Mouse (Mus musculus) midbrain, postnatal 0 days (tissue): Measurements from ENCODE around the gene Knstrn. TPM values are rescaled to one million over a fixed set of nuclear protein-coding genes. Genes with fewer than 3 reads are reported as not detected.

Experiments used
- ATAC-seq: fragments of 200-750 bp; cut with Nextera tagmentation; 2 replicates; pipeline ENCODE4 v1.8.0; 2017; ENCODE audit warnings: moderate number of reproducible peaks, mild to moderate bottlenecking, moderate TSS enrichment, moderate library complexity; ENCODE audit not compliant: low FRiP score
- DNase-seq: peaks from one replicate; pipeline ENCODE4 v3.0.0-alpha.2; 2015; ENCODE audit warnings: low spot score
- H3K27ac ChIP-seq: fragments of 300-500 bp; sonication (generic); 2 replicates; pipeline ENCODE4 v1.5.1; 2014; ENCODE audit warnings: low read depth, mild to moderate bottlenecking, low read length, mixed read lengths
- H3K27me3 ChIP-seq: fragments of 300-500 bp; sonication (generic); 2 replicates; pipeline ENCODE4 v1.6.1; 2014; ENCODE audit warnings: low read length, control low read depth, mixed read lengths; ENCODE audit not compliant: insufficient read depth
- H3K36me3 ChIP-seq: fragments of 300-500 bp; sonication (generic); 2 replicates; pipeline ENCODE4 v1.6.1; 2014; ENCODE audit warnings: low read length, control low read depth, mixed read lengths; ENCODE audit not compliant: insufficient read depth
- H3K4me1 ChIP-seq: fragments of 300-500 bp; sonication (generic); 2 replicates; pipeline ENCODE4 v1.6.1; 2014; ENCODE audit warnings: mild to moderate bottlenecking, control low read depth, antibody characterized with exemption, low read length, mixed read lengths; ENCODE audit not compliant: insufficient read depth
- H3K4me2 ChIP-seq: fragments of 300-500 bp; sonication (generic); 2 replicates; pipeline ENCODE4 v1.6.1; 2014; ENCODE audit warnings: low read depth, mild to moderate bottlenecking, low read length, mixed read lengths; ENCODE audit not compliant: poor library complexity, severe bottlenecking
- H3K4me3 ChIP-seq: fragments of 300-500 bp; sonication (generic); 2 replicates; pipeline ENCODE4 v1.5.1; 2014; ENCODE audit warnings: low read depth, mild to moderate bottlenecking, low read length, moderate library complexity
- H3K9ac ChIP-seq: fragments of 300-500 bp; sonication (generic); replicated peaks from 2 replicates; pipeline ENCODE4 v1.6.1; 2014; ENCODE audit warnings: mild to moderate bottlenecking, low read length, moderate library complexity, mixed read lengths; ENCODE audit not compliant: poor library complexity, severe bottlenecking
- H3K9me3 ChIP-seq: fragments of 300-500 bp; sonication (generic); 2 replicates; pipeline ENCODE4 v1.6.1; 2016; ENCODE audit warnings: low read length, control low read depth
- CTCF ChIP-seq: IDR thresholded peaks from 2 replicates; pipeline ENCODE4 v1.5.1; 2016; ENCODE audit warnings: antibody characterized with exemption, mild to moderate bottlenecking
- WGBS: fragments of 180-500 bp; shearing (Covaris S2); extraction: QIAGEN DNeasy Blood & Tissue Kit; methylation state at CpG from one replicate; pipeline ENCODE4 v1.1.7; 2014; 5-methylcytosine and 5-hydroxymethylcytosine counted together
- polyA plus RNA-seq: library from polyadenylated mRNA; unstranded; fragments of >200 nt; fragmentation: Nextera tagmentation; extraction: Ambion mirVana; gene quantifications from 2 replicates; pipeline ENCODE4 v1.2.1, GENCODE M21; 2015
- total RNA-seq: library from RNA; depleted of rRNA; stranded (reverse); fragments of >200 nt; gene quantifications from 2 replicates; pipeline ENCODE4 v1.2.3, GENCODE M21; 2014

Gene Knstrn
- total and polyA plus RNA-seq, 2 experiments from 2014 or later = 4.5 to 6.6 TPM

DNA sequence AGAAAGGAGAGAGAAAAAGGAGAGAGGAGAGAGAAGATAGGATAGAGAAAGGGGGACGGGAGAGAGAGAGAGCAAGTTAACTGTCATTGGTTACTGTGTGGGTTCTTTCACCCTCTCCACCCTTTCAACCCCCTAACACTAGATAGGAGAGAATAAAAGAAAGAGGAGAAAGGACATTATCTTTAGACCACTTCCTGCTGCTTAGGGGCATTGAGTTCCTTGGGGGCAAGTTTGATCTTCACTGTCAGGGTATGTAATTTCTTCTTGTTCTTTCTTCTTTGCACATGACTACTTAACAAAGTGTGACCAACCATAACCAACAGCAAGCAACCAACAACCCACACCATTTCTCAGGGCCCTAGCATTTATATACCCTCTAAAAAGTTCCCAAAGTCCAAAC, 1.1 kb upstream of the Knstrn start:
- TF ChIP-seq CTCF = no peak

GRCm38 (mm10) chr2:118822800-118823199, 9.0 kb downstream of the Knstrn start:
- Histone ChIP-seq H3K4me2 (no peak overlapping the region), H3K36me3 (no peaks in the 10 kb centered on the region), H3K4me3 (no peak overlapping the region), H3K9me3 (no peaks in the 10 kb centered on the region; the same call in 1 of the 2 replicates), H3K9ac (no peak overlapping the region), H3K27ac (no peak overlapping the region), H3K27me3 (no peaks in the 10 kb centered on the region), H3K4me1 (no peaks in the 10 kb centered on the region)
- no peak for TF ChIP-seq CTCF
- ATAC-seq (no peak), DNase-seq (no peak)
- WGBS = 97% methylated on average over 5 of the region's 5 CpGs

More for the DNA sequence above, 1.1 kb upstream of the Knstrn start:
- Histone ChIP-seq H3K36me3 (no peaks in the 10 kb centered on the region), H3K27ac (no peak overlapping the region), H3K27me3 (no peaks in the 10 kb centered on the region), H3K4me1 (no peaks in the 10 kb centered on the region), H3K9me3 (no peaks in the 10 kb centered on the region), H3K4me2 (no peak overlapping the region), H3K9ac (no peak overlapping the region), H3K4me3 (no peak overlapping the region)
- DNase-seq (no peak), ATAC-seq (no peak)
- WGBS = 60% methylated on average over 1 of the region's 1 CpGs

GRCm38 (mm10) chr2:118824396-118824795, 10.6 kb downstream of the Knstrn start:
- Histone ChIP-seq H3K4me2 (no peak overlapping the region), H3K36me3 (no peaks in the 10 kb centered on the region), H3K27me3 (no peaks in the 10 kb centered on the region), H3K4me3 (no peak overlapping the region), H3K4me1 (no peaks in the 10 kb centered on the region), H3K27ac (no peak overlapping the region), H3K9ac (no peak overlapping the region), H3K9me3 (no peaks in the 10 kb centered on the region; the same call in 1 of the 2 replicates)
- TF ChIP-seq CTCF = no peak
- WGBS = 98% methylated on average over 4 of the region's 4 CpGs
- no peak for ATAC-seq
- DNase-seq = no peak

- 94% methylated on average over 5 of the region's 5 CpGs for WGBS
- ATAC-seq = no peak
- no peaks in the 10 kb centered on the region for H3K27me3 ChIP-seq
- no peaks in the 10 kb centered on the region for H3K4me1 ChIP-seq
- H3K9ac ChIP-seq = no peak overlapping the region
- H3K4me2 ChIP-seq = no peak overlapping the region
- no peak overlapping the region for H3K27ac ChIP-seq
- H3K9me3 ChIP-seq = no peaks in the 10 kb centered on the region; the same call in 1 of the 2 replicates
- no peak for DNase-seq
- no peak for TF ChIP-seq CTCF
- H3K36me3 ChIP-seq = no peaks in the 10 kb centered on the region
- H3K4me3 ChIP-seq = no peak overlapping the region
Measured at GRCm38 (mm10) chr2:118829096-118829495, 15.3 kb downstream of the Knstrn start.

GRCm38 (mm10) chr2:118834061-118834460, 20.3 kb downstream of the Knstrn start:
- DNase-seq (no peak), ATAC-seq (no peak)
- Histone ChIP-seq H3K4me3 (no peak overlapping the region), H3K27ac (no peak overlapping the region), H3K4me1 (no peaks in the 10 kb centered on the region), H3K9me3 (no peaks in the 10 kb centered on the region), H3K27me3 (no peaks in the 10 kb centered on the region), H3K4me2 (no peak overlapping the region), H3K36me3 (no peaks in the 10 kb centered on the region), H3K9ac (no peak overlapping the region)
- WGBS = 97% methylated on average over 6 of the region's 6 CpGs
- no peak for TF ChIP-seq CTCF

DNA sequence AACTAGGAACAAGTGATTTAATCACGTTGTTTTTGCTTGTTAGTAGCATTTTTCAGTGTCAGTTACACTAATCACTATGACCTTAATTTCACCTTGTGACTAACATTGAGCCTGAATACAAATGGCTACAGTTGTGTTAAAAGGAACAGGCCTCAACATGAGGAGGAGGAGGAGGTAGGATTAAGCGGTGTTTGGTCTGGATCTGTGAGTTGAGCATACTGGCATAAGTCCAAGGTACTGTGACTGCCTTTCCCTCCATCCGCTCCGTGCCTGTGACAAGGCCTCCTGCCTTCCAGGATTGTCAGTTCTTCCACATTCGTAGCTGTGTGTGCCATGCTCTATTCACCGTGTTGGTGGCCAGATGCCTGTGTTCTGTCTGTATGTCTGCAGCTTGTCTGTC, 21.3 kb downstream of the Knstrn start:
- H3K9me3 ChIP-seq = no peaks in the 10 kb centered on the region
- no peak overlapping the region for H3K4me2 ChIP-seq
- H3K27me3 ChIP-seq = no peaks in the 10 kb centered on the region
- DNase-seq = no peak
- H3K27ac ChIP-seq = no peak overlapping the region
- TF ChIP-seq CTCF = no peak
- H3K36me3 ChIP-seq = no peaks in the 10 kb centered on the region
- 80% methylated on average over 6 of the region's 6 CpGs for WGBS
- H3K9ac ChIP-seq = no peak overlapping the region
- ATAC-seq = no peak
- H3K4me3 ChIP-seq = no peak overlapping the region
- no peaks in the 10 kb centered on the region for H3K4me1 ChIP-seq
